Mouse (Mus musculus): Measurements from ENCODE around the gene Cxcr1. TPM values are rescaled to one million over a fixed set of nuclear protein-coding genes. Genes with fewer than 3 reads are reported as not detected.

Cxcr1 gene
- total and polyA plus RNA-seq, 3 experiments: not detected

DNA sequence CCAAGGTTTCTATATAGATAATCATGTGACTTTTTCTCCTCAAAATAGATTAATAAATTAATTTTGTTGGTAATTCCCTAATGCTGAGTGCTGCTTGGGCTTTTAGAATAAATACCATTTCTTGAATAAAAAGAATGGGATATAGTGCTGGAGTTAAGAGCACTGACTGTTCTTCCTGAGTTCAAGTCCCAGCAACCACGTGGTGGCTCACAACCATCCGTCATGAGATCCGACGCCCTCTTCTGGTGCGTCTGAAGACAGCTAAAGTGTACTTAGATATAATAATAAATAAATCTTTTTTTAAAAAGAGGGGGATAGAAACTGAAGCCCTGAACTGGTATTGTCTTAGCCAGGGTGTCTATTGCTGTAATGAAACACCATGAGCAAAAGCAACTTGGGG is 9.0 kb upstream of the Cxcr1 start:
- no peak for DNase-seq
- Histone ChIP-seq H3K4me1 (ENCODE audit: control insufficient read depth, insufficient read depth, low read length) (no peaks in the 10 kb centered on the region), H3K36me3 (ENCODE audit: control insufficient read depth, insufficient read depth, low read length) (no peaks in the 10 kb centered on the region), H3K79me2 (replicated peaks; ENCODE audit: control insufficient read depth, insufficient read depth, low read length) (no peaks in the 10 kb centered on the region), H3K27me3 (ENCODE audit: control insufficient read depth, insufficient read depth, low read length) (no peaks in the 10 kb centered on the region), H3K9ac (ENCODE audit: low read depth, low read length) (no peak overlapping the region), H3K4me3 (no peak overlapping the region), H3K27ac (no peak overlapping the region)
- TF ChIP-seq POLR2A (IDR thresholded peaks at IDR 0.05; ENCODE audit: insufficient read depth, low read depth, low read length): no peak
- peak; percentile 6; the same call in 1 of the 2 replicates for TF ChIP-seq CTCF (IDR thresholded peaks at IDR 0.05)
- no peak for TF ChIP-seq EP300 (IDR thresholded peaks at IDR 0.05; ENCODE audit: insufficient read depth, low read depth, low read length)
- intact Hi-C loops (cut with DNase I): no loop called here
- 63% methylated on average over 5 of the region's 5 CpGs for WGBS

DNA sequence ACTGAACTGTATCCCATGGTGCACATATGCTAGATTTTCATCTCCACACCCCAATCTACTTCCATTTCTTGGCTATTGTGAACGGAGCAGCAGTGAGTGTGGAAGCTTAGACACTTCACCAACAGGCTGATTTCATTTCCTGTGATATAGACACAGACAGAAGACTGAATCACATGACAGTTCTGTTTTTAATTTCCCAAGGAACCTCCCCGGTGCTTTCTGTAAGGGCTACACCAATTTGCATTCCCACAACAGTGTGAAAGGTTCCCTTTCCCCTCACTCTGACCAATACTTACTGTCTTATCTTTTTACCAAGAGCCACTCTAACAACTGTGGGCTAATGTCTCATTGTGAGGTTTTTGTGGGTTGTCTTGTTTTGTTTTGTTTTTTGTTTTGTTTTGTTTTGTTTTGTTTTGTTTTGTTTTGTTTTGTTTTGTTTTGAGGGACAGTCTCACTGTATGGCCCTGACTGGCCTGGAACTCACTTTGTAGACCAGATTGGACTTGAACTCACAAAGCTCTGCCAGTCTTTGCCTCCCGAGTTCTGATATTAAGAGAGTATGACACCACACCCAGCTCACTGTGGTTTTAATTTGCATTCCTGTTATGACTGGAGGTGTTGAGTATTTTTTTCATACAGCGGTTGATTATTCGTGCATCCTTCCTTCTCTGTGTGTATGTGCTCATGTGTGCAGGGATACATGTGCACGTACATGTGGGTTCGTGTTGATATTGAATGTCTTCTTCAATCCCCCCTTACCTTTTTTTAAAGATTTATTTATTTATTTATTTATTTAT is 6.8 kb upstream of the Cxcr1 start:
- no peak overlapping the region for H3K27ac ChIP-seq
- H3K79me2 ChIP-seq (replicated peaks; ENCODE audit: control insufficient read depth, insufficient read depth, low read length): no peaks in the 10 kb centered on the region
- no peak for DNase-seq
- no peaks in the 10 kb centered on the region for H3K36me3 ChIP-seq (ENCODE audit: control insufficient read depth, insufficient read depth, low read length)
- TF ChIP-seq CTCF (IDR thresholded peaks at IDR 0.05): no peak
- TF ChIP-seq EP300 (IDR thresholded peaks at IDR 0.05; ENCODE audit: insufficient read depth, low read depth, low read length): no peak
- no peak for TF ChIP-seq POLR2A (IDR thresholded peaks at IDR 0.05; ENCODE audit: insufficient read depth, low read depth, low read length)
- H3K27me3 ChIP-seq (ENCODE audit: control insufficient read depth, insufficient read depth, low read length): no peaks in the 10 kb centered on the region
- H3K4me3 ChIP-seq: no peak overlapping the region
- WGBS: 71% methylated on average over 7 of the region's 7 CpGs
- no peaks in the 10 kb centered on the region for H3K4me1 ChIP-seq (ENCODE audit: control insufficient read depth, insufficient read depth, low read length)
- intact Hi-C loops (cut with DNase I): no loop called here
- no peak overlapping the region for H3K9ac ChIP-seq (ENCODE audit: low read depth, low read length)

DNA sequence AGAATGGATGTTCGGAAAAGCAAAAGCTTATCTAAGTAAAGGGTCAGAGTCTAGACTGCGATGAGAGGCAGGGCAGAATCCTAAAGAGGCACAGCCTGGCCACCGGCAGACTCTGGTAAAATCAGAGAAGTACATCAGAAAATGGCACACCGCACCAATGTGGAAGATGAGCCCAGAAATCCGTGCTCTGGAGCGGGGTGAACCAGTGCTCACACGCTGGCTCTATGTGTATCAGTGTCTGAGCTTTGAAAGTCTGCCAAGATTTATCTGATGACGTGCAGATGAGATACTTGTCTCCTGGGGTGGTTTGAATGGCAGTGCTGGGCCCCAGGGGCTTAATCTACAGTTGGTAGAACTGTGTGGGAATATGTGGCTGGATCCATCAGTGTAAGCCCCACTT is 4.6 kb upstream of the Cxcr1 start:
- Histone ChIP-seq H3K9ac (ENCODE audit: low read depth, low read length) (no peak overlapping the region), H3K27ac (no peak overlapping the region), H3K36me3 (ENCODE audit: control insufficient read depth, insufficient read depth, low read length) (no peaks in the 10 kb centered on the region), H3K4me3 (no peak overlapping the region), H3K4me1 (ENCODE audit: control insufficient read depth, insufficient read depth, low read length) (no peaks in the 10 kb centered on the region), H3K27me3 (ENCODE audit: control insufficient read depth, insufficient read depth, low read length) (no peaks in the 10 kb centered on the region), H3K79me2 (replicated peaks; ENCODE audit: control insufficient read depth, insufficient read depth, low read length) (no peaks in the 10 kb centered on the region)
- intact Hi-C loops (cut with DNase I): no loop called here
- no peak for DNase-seq
- no peak for TF ChIP-seq POLR2A (IDR thresholded peaks at IDR 0.05; ENCODE audit: insufficient read depth, low read depth, low read length)
- no peak for TF ChIP-seq CTCF (IDR thresholded peaks at IDR 0.05)
- no peak for TF ChIP-seq EP300 (IDR thresholded peaks at IDR 0.05; ENCODE audit: insufficient read depth, low read depth, low read length)
- WGBS: 68% methylated on average over 8 of the region's 8 CpGs

DNA sequence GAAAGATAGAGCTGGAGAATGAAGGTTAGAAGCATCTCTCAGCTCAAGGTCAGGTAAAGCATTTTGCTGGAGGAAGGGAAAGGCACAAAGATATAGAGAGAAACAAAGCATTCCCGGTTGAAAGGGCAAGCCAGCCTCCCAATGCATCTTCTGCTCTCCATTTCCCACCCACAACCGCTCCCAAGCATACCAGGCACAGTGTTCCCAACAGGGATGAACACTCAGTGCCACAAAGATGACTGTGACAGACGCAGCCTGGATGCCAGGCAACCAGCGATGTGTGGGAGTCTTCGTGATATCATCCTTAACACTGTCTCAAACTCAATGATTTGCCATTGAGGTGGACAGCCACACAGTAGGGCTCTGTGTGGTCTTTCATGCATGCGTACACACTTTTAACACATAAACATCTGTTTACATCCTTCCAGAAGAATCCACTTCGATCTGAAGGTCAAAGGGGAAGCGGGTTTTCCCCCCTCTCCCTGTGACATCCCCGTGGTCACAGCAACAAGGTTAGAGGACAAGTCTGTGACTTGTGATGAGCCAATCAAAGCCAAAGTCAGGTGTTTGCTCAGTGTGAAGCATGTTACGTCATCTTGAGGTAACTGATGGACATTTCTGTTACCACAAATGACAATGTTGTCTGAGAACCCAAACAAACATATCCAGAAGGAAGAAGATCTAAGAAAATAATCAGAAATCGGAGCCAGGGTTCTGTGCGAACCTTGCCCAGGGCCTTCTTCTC is 3.5 kb upstream of the Cxcr1 start:
- Histone ChIP-seq H3K27ac (no peak overlapping the region), H3K36me3 (ENCODE audit: control insufficient read depth, insufficient read depth, low read length) (no peaks in the 10 kb centered on the region), H3K4me3 (no peak overlapping the region), H3K79me2 (replicated peaks; ENCODE audit: control insufficient read depth, insufficient read depth, low read length) (no peaks in the 10 kb centered on the region), H3K9ac (ENCODE audit: low read depth, low read length) (no peak overlapping the region), H3K4me1 (ENCODE audit: control insufficient read depth, insufficient read depth, low read length) (no peaks in the 10 kb centered on the region), H3K27me3 (ENCODE audit: control insufficient read depth, insufficient read depth, low read length) (no peaks in the 10 kb centered on the region)
- intact Hi-C loops (cut with DNase I): loop anchor here (1.0 kb wide), 1 partner anchor 297 kb away; no protein-coding TSS in a partner anchor
- TF ChIP-seq POLR2A (IDR thresholded peaks at IDR 0.05; ENCODE audit: insufficient read depth, low read depth, low read length): no peak
- TF ChIP-seq EP300 (IDR thresholded peaks at IDR 0.05; ENCODE audit: insufficient read depth, low read depth, low read length): no peak
- TF ChIP-seq CTCF (IDR thresholded peaks at IDR 0.05): no peak
- DNase-seq: no peak
- 81% methylated on average over 12 of the region's 12 CpGs for WGBS

DNA sequence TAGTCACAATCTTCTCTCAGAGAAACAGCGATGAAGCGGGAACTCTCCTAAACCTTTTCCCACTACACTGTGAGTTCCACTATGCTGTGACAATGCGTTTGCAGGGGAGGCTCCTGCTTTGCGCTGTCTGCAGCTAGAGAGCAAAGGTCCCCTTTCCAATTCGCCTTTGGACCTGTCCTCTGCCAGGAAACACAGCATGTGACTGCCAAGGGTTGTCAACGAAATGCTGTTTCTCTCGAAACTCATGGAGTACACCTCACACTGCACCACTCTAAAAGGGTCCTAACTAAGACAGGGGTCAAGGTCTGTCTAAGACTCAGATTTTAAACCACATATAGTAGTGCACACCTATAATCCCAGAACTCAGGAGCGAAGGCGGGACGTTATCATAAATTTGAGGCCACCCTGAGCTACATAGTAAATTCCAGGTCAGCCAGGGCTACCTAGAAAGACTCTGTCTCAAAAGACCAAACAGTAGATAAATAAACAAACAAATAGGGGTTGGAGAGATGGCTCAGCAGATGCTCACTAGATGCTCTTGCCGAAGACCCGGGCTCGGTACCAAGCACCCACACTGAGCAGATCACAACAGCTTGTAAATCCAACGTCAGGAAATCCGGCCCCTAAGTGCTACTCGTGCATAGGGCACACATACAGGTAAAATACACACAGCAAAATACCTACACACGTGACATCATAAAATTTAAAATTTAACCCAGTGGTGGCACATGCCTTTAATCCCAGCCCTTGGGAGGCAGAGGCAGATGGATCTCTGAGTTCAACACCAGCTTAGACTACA is 2.4 kb upstream of the Cxcr1 start:
- H3K27ac ChIP-seq: no peak overlapping the region
- H3K4me3 ChIP-seq: no peak overlapping the region
- H3K36me3 ChIP-seq (ENCODE audit: control insufficient read depth, insufficient read depth, low read length): no peaks in the 10 kb centered on the region
- H3K27me3 ChIP-seq (ENCODE audit: control insufficient read depth, insufficient read depth, low read length): no peaks in the 10 kb centered on the region
- H3K9ac ChIP-seq (ENCODE audit: low read depth, low read length): no peak overlapping the region
- no peaks in the 10 kb centered on the region for H3K79me2 ChIP-seq (replicated peaks; ENCODE audit: control insufficient read depth, insufficient read depth, low read length)
- TF ChIP-seq EP300 (IDR thresholded peaks at IDR 0.05; ENCODE audit: insufficient read depth, low read depth, low read length): no peak
- no peak for TF ChIP-seq CTCF (IDR thresholded peaks at IDR 0.05)
- no peak for TF ChIP-seq POLR2A (IDR thresholded peaks at IDR 0.05; ENCODE audit: insufficient read depth, low read depth, low read length)
- intact Hi-C loops (cut with DNase I): loop anchor here (1.0 kb wide), 1 partner anchor 296 kb away; no protein-coding TSS in a partner anchor
- H3K4me1 ChIP-seq (ENCODE audit: control insufficient read depth, insufficient read depth, low read length): no peaks in the 10 kb centered on the region
- WGBS: 71% methylated on average over 17 of the region's 17 CpGs
- no peak for DNase-seq
